Mouse (Mus musculus): ENCODE measurements around the gene Dazap2.

DNA sequence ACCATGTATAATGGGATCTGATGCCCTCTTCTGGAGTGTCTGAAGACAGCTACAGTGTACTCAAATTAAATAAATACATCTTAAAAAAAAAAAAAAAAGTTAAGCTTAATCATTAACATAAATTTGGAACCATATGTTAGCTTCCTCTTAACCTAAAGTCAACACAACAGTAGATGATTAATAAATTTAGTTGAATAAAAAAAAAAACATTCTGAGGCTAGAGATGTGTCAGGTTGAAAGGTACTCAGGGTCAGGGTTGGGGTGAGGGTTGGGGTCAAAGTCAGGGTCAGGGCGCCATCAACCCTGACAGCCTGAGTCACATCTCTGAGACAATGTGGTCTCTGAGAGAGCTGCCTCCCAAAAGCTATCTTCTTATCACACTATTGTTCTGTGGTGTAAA lies 39.1 kb downstream of the Dazap2 start:
- TF ChIP-seq CTCF (IDR thresholded peaks at IDR 0.05 in 2 of 3, conservative IDR thresholded peaks at IDR 0.05 in 1 of 3; ENCODE audit: control insufficient read depth in 1 of 3, insufficient read depth in 1 of 3, low read depth in 2 of 3, low read length in 3 of 3, poor library complexity in 1 of 3, severe bottlenecking in 1 of 3), result no peak
- TF ChIP-seq USF1 (IDR thresholded peaks at IDR 0.05; ENCODE audit: low read depth, low read length), result no peak

Measured in MEL (cell line).